Mouse (Mus musculus): ENCODE data around the gene Gm10840. TPM values are rescaled to one million over a fixed set of nuclear protein-coding genes. Genes with fewer than 3 reads are reported as not detected.

The Gm10840 gene
- polyA plus RNA-seq, 1 experiment from 2014 or later: 1.2 TPM

GRCm38 (mm10) chr11:106174372-106174771 lies 13.7 kb downstream of the Gm10840 start:
- Histone ChIP-seq H3K27me3 (replicated peaks; ENCODE audit: control insufficient read depth, insufficient read depth, low read length) (no peaks in the 10 kb centered on the region), H3K9ac (replicated peaks; ENCODE audit: low read depth, low read length) (no peak overlapping the region), H3K27ac (ENCODE audit: low read length) (no peak overlapping the region), H3K36me3 (ENCODE audit: control insufficient read depth, insufficient read depth) (peaks cover 2% of the 10 kb centered on the region; the same call in 1 of the 2 replicates), H3K4me1 (replicated peaks; ENCODE audit: control insufficient read depth, insufficient read depth, low read length) (no peaks in the 10 kb centered on the region), H3K4me2 (ENCODE audit: low read length) (no peak overlapping the region), H3K9me3 (ENCODE audit: control insufficient read depth, low read length) (no peaks in the 10 kb centered on the region), H3K4me3 (replicated peaks; ENCODE audit: low read length) (no peak overlapping the region)
- WGBS: 84% methylated on average over 5 of the region's 5 CpGs
- ATAC-seq: no peak

GRCm38 (mm10) chr11:106175081-106175480 lies 14.4 kb downstream of the Gm10840 start:
- Histone ChIP-seq H3K4me3 (replicated peaks; ENCODE audit: low read length) (no peak overlapping the region), H3K27ac (ENCODE audit: low read length) (no peak overlapping the region), H3K36me3 (ENCODE audit: control insufficient read depth, insufficient read depth) (peaks cover 2% of the 10 kb centered on the region; the same call in 1 of the 2 replicates), H3K4me1 (replicated peaks; ENCODE audit: control insufficient read depth, insufficient read depth, low read length) (0 out of 2 replicates have a peak, but pooled peaks cover 3% of the 10 kb centered on the region), H3K27me3 (replicated peaks; ENCODE audit: control insufficient read depth, insufficient read depth, low read length) (no peaks in the 10 kb centered on the region), H3K9me3 (ENCODE audit: control insufficient read depth, low read length) (no peaks in the 10 kb centered on the region), H3K9ac (replicated peaks; ENCODE audit: low read depth, low read length) (no peak overlapping the region), H3K4me2 (ENCODE audit: low read length) (no peak overlapping the region)
- no peak for ATAC-seq
- 71% methylated on average over 3 of the region's 3 CpGs for WGBS

- WGBS: 90% methylated on average over 5 of the region's 5 CpGs
- no peak for ATAC-seq
- Histone ChIP-seq H3K27ac (ENCODE audit: low read length) (no peak overlapping the region), H3K9ac (replicated peaks; ENCODE audit: low read depth, low read length) (no peak overlapping the region), H3K4me3 (replicated peaks; ENCODE audit: low read length) (no peak overlapping the region), H3K4me1 (replicated peaks; ENCODE audit: control insufficient read depth, insufficient read depth, low read length) (0 out of 2 replicates have a peak, but pooled peaks cover 3% of the 10 kb centered on the region), H3K9me3 (ENCODE audit: control insufficient read depth, low read length) (no peaks in the 10 kb centered on the region), H3K27me3 (replicated peaks; ENCODE audit: control insufficient read depth, insufficient read depth, low read length) (no peaks in the 10 kb centered on the region), H3K36me3 (ENCODE audit: control insufficient read depth, insufficient read depth) (no peaks in the 10 kb centered on the region), H3K4me2 (ENCODE audit: low read length) (no peak overlapping the region)
Observed at GRCm38 (mm10) chr11:106176372-106176771, 15.7 kb downstream of the Gm10840 start.

GRCm38 (mm10) chr11:106178036-106178782 lies 17.6 kb downstream of the Gm10840 start:
- Histone ChIP-seq H3K36me3 (ENCODE audit: control insufficient read depth, insufficient read depth) (peaks cover 3% of the 10 kb centered on the region; the same call in 1 of the 2 replicates), H3K27me3 (replicated peaks; ENCODE audit: control insufficient read depth, insufficient read depth, low read length) (no peaks in the 10 kb centered on the region), H3K4me1 (replicated peaks; ENCODE audit: control insufficient read depth, insufficient read depth, low read length) (0 out of 2 replicates have a peak, but pooled peaks cover 3% of the 10 kb centered on the region), H3K27ac (ENCODE audit: low read length) (no peak overlapping the region), H3K4me3 (replicated peaks; ENCODE audit: low read length) (no peak overlapping the region), H3K9me3 (ENCODE audit: control insufficient read depth, low read length) (no peaks in the 10 kb centered on the region), H3K4me2 (ENCODE audit: low read length) (no peak overlapping the region), H3K9ac (replicated peaks; ENCODE audit: low read depth, low read length) (no peak overlapping the region)
- 83% methylated on average over 5 of the region's 5 CpGs for WGBS
- no peak for ATAC-seq

GRCm38 (mm10) chr11:106179711-106180448 lies 19.2 kb downstream of the Gm10840 start:
- Histone ChIP-seq H3K36me3 (ENCODE audit: control insufficient read depth, insufficient read depth) (peaks cover 10% of the 10 kb centered on the region), H3K27ac (ENCODE audit: low read length) (no peak overlapping the region), H3K9ac (replicated peaks; ENCODE audit: low read depth, low read length) (no peak overlapping the region), H3K27me3 (replicated peaks; ENCODE audit: control insufficient read depth, insufficient read depth, low read length) (no peaks in the 10 kb centered on the region), H3K4me3 (replicated peaks; ENCODE audit: low read length) (no peak overlapping the region), H3K4me2 (ENCODE audit: low read length) (no peak overlapping the region), H3K4me1 (replicated peaks; ENCODE audit: control insufficient read depth, insufficient read depth, low read length) (0 out of 2 replicates have a peak, but pooled peaks cover 3% of the 10 kb centered on the region), H3K9me3 (ENCODE audit: control insufficient read depth, low read length) (no peaks in the 10 kb centered on the region)
- WGBS: 79% methylated on average over 7 of the region's 7 CpGs
- no peak for ATAC-seq

- ATAC-seq: no peak
- Histone ChIP-seq H3K9ac (replicated peaks; ENCODE audit: low read depth, low read length) (no peak overlapping the region), H3K4me1 (replicated peaks; ENCODE audit: control insufficient read depth, insufficient read depth, low read length) (0 out of 2 replicates have a peak, but pooled peaks cover 3% of the 10 kb centered on the region), H3K4me3 (replicated peaks; ENCODE audit: low read length) (no peak overlapping the region), H3K9me3 (ENCODE audit: control insufficient read depth, low read length) (no peaks in the 10 kb centered on the region), H3K27me3 (replicated peaks; ENCODE audit: control insufficient read depth, insufficient read depth, low read length) (no peaks in the 10 kb centered on the region), H3K36me3 (ENCODE audit: control insufficient read depth, insufficient read depth) (peaks cover 10% of the 10 kb centered on the region), H3K27ac (ENCODE audit: low read length) (no peak overlapping the region), H3K4me2 (ENCODE audit: low read length) (no peak overlapping the region)
- 89% methylated on average over 2 of the region's 2 CpGs for WGBS
Observed at GRCm38 (mm10) chr11:106180449-106180801, 19.8 kb downstream of the Gm10840 start.

GRCm38 (mm10) chr11:106187326-106187725 lies 26.7 kb downstream of the Gm10840 start:
- no peaks in the 10 kb centered on the region for H3K9me3 ChIP-seq (ENCODE audit: control insufficient read depth, low read length)
- no peak overlapping the region for H3K27ac ChIP-seq (ENCODE audit: low read length)
- ATAC-seq: no peak
- no peak overlapping the region for H3K9ac ChIP-seq (replicated peaks; ENCODE audit: low read depth, low read length)
- H3K4me2 ChIP-seq (ENCODE audit: low read length): no peak overlapping the region
- H3K4me1 ChIP-seq (replicated peaks; ENCODE audit: control insufficient read depth, insufficient read depth, low read length): peaks cover 2% of the 10 kb centered on the region; the same call in 1 of the 2 replicates
- peaks cover 10% of the 10 kb centered on the region for H3K36me3 ChIP-seq (ENCODE audit: control insufficient read depth, insufficient read depth)
- H3K4me3 ChIP-seq (replicated peaks; ENCODE audit: low read length): no peak overlapping the region
- WGBS: 91% methylated on average over 4 of the region's 4 CpGs
- no peaks in the 10 kb centered on the region for H3K27me3 ChIP-seq (replicated peaks; ENCODE audit: control insufficient read depth, insufficient read depth, low read length)

GRCm38 (mm10) chr11:106191716-106192115 lies 31.1 kb downstream of the Gm10840 start:
- no peak overlapping the region for H3K4me2 ChIP-seq (ENCODE audit: low read length)
- no peak overlapping the region for H3K27ac ChIP-seq (ENCODE audit: low read length)
- H3K27me3 ChIP-seq (replicated peaks; ENCODE audit: control insufficient read depth, insufficient read depth, low read length): no peaks in the 10 kb centered on the region
- H3K4me1 ChIP-seq (replicated peaks; ENCODE audit: control insufficient read depth, insufficient read depth, low read length): peaks cover 10% of the 10 kb centered on the region
- ATAC-seq: no peak
- no peak overlapping the region for H3K9ac ChIP-seq (replicated peaks; ENCODE audit: low read depth, low read length)
- WGBS: 94% methylated on average over 3 of the region's 3 CpGs
- H3K36me3 ChIP-seq (ENCODE audit: control insufficient read depth, insufficient read depth): no peaks in the 10 kb centered on the region
- no peak overlapping the region for H3K4me3 ChIP-seq (replicated peaks; ENCODE audit: low read length)
- no peaks in the 10 kb centered on the region for H3K9me3 ChIP-seq (ENCODE audit: control insufficient read depth, low read length)

- no peaks in the 10 kb centered on the region for H3K27me3 ChIP-seq (replicated peaks; ENCODE audit: control insufficient read depth, insufficient read depth, low read length)
- H3K4me3 ChIP-seq (replicated peaks; ENCODE audit: low read length): peak overlapping the region; percentile 86; the same call in 1 of the 2 replicates
- peak overlapping the region; percentile 52 for H3K4me2 ChIP-seq (ENCODE audit: low read length)
- no peaks in the 10 kb centered on the region for H3K9me3 ChIP-seq (ENCODE audit: control insufficient read depth, low read length)
- no peak for ATAC-seq
- H3K9ac ChIP-seq (replicated peaks; ENCODE audit: low read depth, low read length): no peak overlapping the region
- H3K4me1 ChIP-seq (replicated peaks; ENCODE audit: control insufficient read depth, insufficient read depth, low read length): peaks cover 10% of the 10 kb centered on the region
- 88% methylated on average over 5 of the region's 5 CpGs for WGBS
- H3K36me3 ChIP-seq (ENCODE audit: control insufficient read depth, insufficient read depth): no peaks in the 10 kb centered on the region; the same call in 1 of the 2 replicates
- no peak overlapping the region for H3K27ac ChIP-seq (ENCODE audit: low read length)
Observed at GRCm38 (mm10) chr11:106192241-106192640, 31.6 kb downstream of the Gm10840 start.
